Mouse (Mus musculus) neural tube, embryonic 15.5 days (tissue): ENCODE measurements around the gene Tbl1xr1. TPM values are rescaled to one million over a fixed set of nuclear protein-coding genes. Genes with fewer than 3 reads are reported as not detected.

Experiments used
- ATAC-seq: fragments of 200-750 bp; cut with Nextera tagmentation; 2 replicates; pipeline ENCODE4 v1.8.0; 2017; ENCODE audit warnings: mild to moderate bottlenecking, moderate TSS enrichment, moderate library complexity; ENCODE audit not compliant: low FRiP score
- H3K27ac ChIP-seq: fragments of 300-500 bp; sonication (generic); replicated peaks from 2 replicates; pipeline ENCODE4 v1.5.1; 2015; ENCODE audit warnings: mild to moderate bottlenecking, inconsistent platforms
- H3K27me3 ChIP-seq: fragments of 300-500 bp; sonication (generic); replicated peaks from 2 replicates; pipeline ENCODE4 v1.6.1; 2015; ENCODE audit warnings: inconsistent platforms
- H3K36me3 ChIP-seq: fragments of 300-500 bp; sonication (generic); 2 replicates; pipeline ENCODE4 v1.6.1; 2015; ENCODE audit warnings: inconsistent platforms
- H3K4me1 ChIP-seq: fragments of 300-500 bp; sonication (generic); 2 replicates; pipeline ENCODE4 v1.6.1; 2015; ENCODE audit warnings: inconsistent platforms
- H3K4me2 ChIP-seq: fragments of 300-500 bp; sonication (generic); 2 replicates; pipeline ENCODE4 v1.6.1; 2015; ENCODE audit warnings: inconsistent platforms, mild to moderate bottlenecking, moderate library complexity
- H3K4me3 ChIP-seq: fragments of 300-500 bp; sonication (generic); replicated peaks from 2 replicates; pipeline ENCODE4 v1.5.1; 2015; ENCODE audit warnings: mild to moderate bottlenecking, inconsistent platforms
- H3K9ac ChIP-seq: fragments of 300-500 bp; sonication (generic); replicated peaks from 2 replicates; pipeline ENCODE4 v1.6.1; 2015; ENCODE audit warnings: mild to moderate bottlenecking, inconsistent platforms
- H3K9me3 ChIP-seq: fragments of 300-500 bp; sonication (generic); replicated peaks from 2 replicates; pipeline ENCODE4 v1.6.1; 2016; ENCODE audit warnings: inconsistent platforms
- WGBS: fragments of 180-500 bp; shearing (Covaris S2); methylation state at CpG from one replicate; pipeline ENCODE4 v1.1.7; 2015; ENCODE audit warnings: mixed read lengths; 5-methylcytosine and 5-hydroxymethylcytosine counted together
- polyA plus RNA-seq: library from polyadenylated mRNA; unstranded; fragments of >200 nt; fragmentation: Nextera tagmentation; extraction: Ambion mirVana; gene quantifications from 2 replicates; pipeline ENCODE4 v1.2.1, GENCODE M21; 2015

Gene Tbl1xr1
- polyA plus RNA-seq, 1 experiment from 2014 or later, result 16.1 TPM

- no peak overlapping the region for H3K4me2 ChIP-seq
- no peaks in the 10 kb centered on the region for H3K36me3 ChIP-seq
- no peak overlapping the region for H3K4me3 ChIP-seq
- H3K27me3 ChIP-seq, result no peaks in the 10 kb centered on the region
- H3K9ac ChIP-seq, result no peak overlapping the region
- ATAC-seq, result no peak
- 79% methylated on average over 3 of the region's 3 CpGs for WGBS
- no peaks in the 10 kb centered on the region for H3K9me3 ChIP-seq
- H3K4me1 ChIP-seq, result peaks cover 12% of the 10 kb centered on the region
- H3K27ac ChIP-seq, result no peak overlapping the region
Measured at GRCm38 (mm10) chr3:22091266-22091550, 14.8 kb downstream of the Tbl1xr1 start.

GRCm38 (mm10) chr3:22091681-22092080 lies 15.2 kb downstream of the Tbl1xr1 start:
- H3K9me3 ChIP-seq, result no peaks in the 10 kb centered on the region

GRCm38 (mm10) chr3:22092784-22093183 lies 16.3 kb downstream of the Tbl1xr1 start:
- ATAC-seq, result no peak
- H3K4me1 ChIP-seq, result peaks cover 12% of the 10 kb centered on the region
- WGBS, result 86% methylated on average over 5 of the region's 5 CpGs
- no peaks in the 10 kb centered on the region for H3K9me3 ChIP-seq
- H3K27me3 ChIP-seq, result no peaks in the 10 kb centered on the region
- H3K4me2 ChIP-seq, result no peak overlapping the region
- H3K27ac ChIP-seq, result no peak overlapping the region
- H3K4me3 ChIP-seq, result no peak overlapping the region
- H3K9ac ChIP-seq, result no peak overlapping the region
- no peaks in the 10 kb centered on the region for H3K36me3 ChIP-seq

More at GRCm38 (mm10) chr3:22091681-22092080, 15.2 kb downstream of the Tbl1xr1 start:
- Histone ChIP-seq H3K9ac (no peak overlapping the region), H3K27me3 (no peaks in the 10 kb centered on the region), H3K36me3 (no peaks in the 10 kb centered on the region), H3K27ac (no peak overlapping the region), H3K4me3 (no peak overlapping the region), H3K4me1 (peaks cover 12% of the 10 kb centered on the region), H3K4me2 (no peak overlapping the region)
- no peak for ATAC-seq
- WGBS, result 90% methylated on average over 3 of the region's 3 CpGs

DNA sequence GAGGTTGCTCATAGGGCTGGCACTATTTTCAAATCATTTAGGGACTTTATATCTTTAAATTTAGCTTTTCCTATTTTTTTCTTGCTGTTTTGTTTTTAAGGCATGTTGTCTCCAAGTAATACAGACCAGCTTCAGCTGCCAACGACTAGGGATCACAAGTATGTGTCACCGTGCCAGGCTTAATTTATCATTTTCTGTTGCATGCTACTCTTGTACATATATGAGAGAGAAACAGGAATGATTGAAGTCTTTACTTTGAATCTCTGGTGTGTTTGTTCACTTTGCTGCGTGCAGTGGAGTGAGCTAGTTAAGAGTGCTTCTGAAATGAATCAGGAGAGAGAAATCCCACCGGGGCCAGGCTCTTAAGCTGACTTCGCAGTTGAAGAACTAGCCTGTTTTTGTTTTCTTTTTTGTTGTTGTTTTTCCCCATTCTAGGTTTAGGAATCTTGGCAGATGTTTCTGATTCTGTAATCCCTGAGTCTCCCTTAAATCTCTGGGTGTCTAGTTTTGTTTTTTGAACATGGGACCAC lies 27.6 kb downstream of the Tbl1xr1 start:
- WGBS, result 45% methylated on average over 5 of the region's 5 CpGs
- Histone ChIP-seq H3K4me3 (no peak overlapping the region), H3K9me3 (no peaks in the 10 kb centered on the region), H3K27me3 (no peaks in the 10 kb centered on the region), H3K4me2 (no peak overlapping the region), H3K9ac (no peak overlapping the region), H3K36me3 (no peaks in the 10 kb centered on the region), H3K27ac (no peak overlapping the region), H3K4me1 (peaks cover 26% of the 10 kb centered on the region)
- ATAC-seq, result no peak

GRCm38 (mm10) chr3:22105471-22105870 lies 29.0 kb downstream of the Tbl1xr1 start:
- no peaks in the 10 kb centered on the region for H3K9me3 ChIP-seq
- no peak for ATAC-seq
- peaks cover 21% of the 10 kb centered on the region for H3K4me1 ChIP-seq
- H3K36me3 ChIP-seq, result no peaks in the 10 kb centered on the region
- no peaks in the 10 kb centered on the region for H3K27me3 ChIP-seq
- WGBS, result 83% methylated on average over 6 of the region's 6 CpGs
- no peak overlapping the region for H3K4me2 ChIP-seq
- no peak overlapping the region for H3K4me3 ChIP-seq
- H3K27ac ChIP-seq, result no peak overlapping the region
- no peak overlapping the region for H3K9ac ChIP-seq

DNA sequence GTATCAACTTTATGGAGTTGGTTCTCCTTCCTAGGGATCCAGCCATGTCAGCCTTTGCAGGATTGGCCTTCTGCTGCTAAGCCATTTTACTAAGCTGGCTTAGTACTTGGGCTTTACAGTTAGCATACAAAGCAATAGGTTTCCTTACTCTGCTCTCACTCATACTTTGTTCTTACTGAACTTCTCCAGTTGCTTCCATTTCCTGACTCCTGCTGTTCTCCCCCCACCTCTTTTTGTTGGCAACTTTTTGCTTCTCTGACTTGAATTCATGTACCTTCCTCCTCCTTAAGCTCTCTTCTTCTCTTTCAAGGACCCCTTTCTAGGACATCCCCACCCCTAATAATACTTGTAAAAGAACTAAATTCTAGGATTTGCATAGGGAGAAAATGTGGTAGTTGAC lies 31.6 kb downstream of the Tbl1xr1 start:
- Histone ChIP-seq H3K36me3 (no peaks in the 10 kb centered on the region), H3K4me2 (no peak overlapping the region), H3K27ac (no peak overlapping the region), H3K4me3 (no peak overlapping the region), H3K4me1 (peaks cover 21% of the 10 kb centered on the region), H3K9ac (no peak overlapping the region), H3K27me3 (no peaks in the 10 kb centered on the region), H3K9me3 (no peaks in the 10 kb centered on the region)
- ATAC-seq, result no peak

DNA sequence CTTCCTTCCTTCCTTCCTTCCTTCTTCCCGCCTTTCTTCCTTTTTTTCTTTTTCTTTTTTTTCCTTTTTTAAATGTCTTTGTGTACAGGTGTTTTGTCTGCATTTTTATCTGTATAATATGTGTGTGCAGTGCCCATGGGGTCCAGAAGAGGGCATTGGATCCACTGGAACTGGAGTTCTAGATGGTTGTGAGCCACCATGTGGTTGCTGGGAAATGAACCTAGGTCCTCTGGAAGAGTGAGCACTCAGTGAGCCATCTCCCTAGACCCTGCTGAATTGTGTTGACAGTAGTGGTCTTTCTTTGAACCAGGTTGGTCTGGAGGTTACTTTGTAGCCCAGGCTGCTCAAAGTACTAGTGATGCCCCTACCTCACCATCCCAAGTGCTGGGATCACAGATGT lies 33.2 kb downstream of the Tbl1xr1 start:
- WGBS, result 87% methylated on average over 1 of the region's 1 CpGs
- Histone ChIP-seq H3K4me3 (no peak overlapping the region), H3K4me1 (peaks cover 12% of the 10 kb centered on the region), H3K4me2 (no peak overlapping the region), H3K27me3 (no peaks in the 10 kb centered on the region), H3K27ac (no peak overlapping the region), H3K36me3 (no peaks in the 10 kb centered on the region), H3K9me3 (no peaks in the 10 kb centered on the region), H3K9ac (no peak overlapping the region)
- no peak for ATAC-seq

- no peak overlapping the region for H3K4me2 ChIP-seq
Measured at GRCm38 (mm10) chr3:22113773-22114172, 37.3 kb downstream of the Tbl1xr1 start.

GRCm38 (mm10) chr3:22115221-22115620 lies 38.8 kb downstream of the Tbl1xr1 start:
- Histone ChIP-seq H3K4me2 (no peak overlapping the region), H3K9me3 (no peaks in the 10 kb centered on the region), H3K9ac (no peak overlapping the region), H3K27ac (no peak overlapping the region), H3K4me1 (peaks cover 8% of the 10 kb centered on the region), H3K36me3 (no peaks in the 10 kb centered on the region), H3K4me3 (no peak overlapping the region), H3K27me3 (no peaks in the 10 kb centered on the region)
- no peak; the same call in 1 of the 2 replicates for ATAC-seq
- WGBS, result 24% methylated on average over 2 of the region's 2 CpGs

More at GRCm38 (mm10) chr3:22113773-22114172, 37.3 kb downstream of the Tbl1xr1 start:
- WGBS, result 97% methylated on average over 4 of the region's 4 CpGs
- Histone ChIP-seq H3K4me3 (no peak overlapping the region), H3K9me3 (no peaks in the 10 kb centered on the region), H3K36me3 (no peaks in the 10 kb centered on the region), H3K27me3 (no peaks in the 10 kb centered on the region), H3K9ac (no peak overlapping the region), H3K4me1 (peaks cover 8% of the 10 kb centered on the region), H3K27ac (no peak overlapping the region)
- ATAC-seq, result no peak

GRCm38 (mm10) chr3:22115678-22116077 lies 39.2 kb downstream of the Tbl1xr1 start:
- no peak for ATAC-seq
- 90% methylated on average over 3 of the region's 3 CpGs for WGBS
- H3K27ac ChIP-seq, result no peak overlapping the region

DNA sequence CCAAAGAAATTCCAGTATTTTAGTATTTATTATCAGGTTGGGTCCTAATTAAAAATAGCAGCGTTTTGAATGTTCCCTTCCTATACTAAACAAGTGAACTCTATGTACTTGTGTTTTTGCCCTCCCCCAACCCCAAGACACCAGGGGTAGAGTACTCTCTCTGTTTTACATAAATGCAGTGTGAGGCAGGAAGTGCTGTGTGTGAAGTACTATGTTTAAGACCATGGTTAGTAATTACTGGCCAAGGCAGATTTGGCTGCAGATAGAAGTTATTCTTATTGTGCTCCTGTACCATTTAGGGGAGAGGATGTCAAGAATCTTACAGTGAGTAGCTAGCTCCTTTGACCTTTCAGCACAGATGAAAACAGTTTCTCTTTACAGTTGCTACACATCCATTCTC lies 39.7 kb downstream of the Tbl1xr1 start:
- Histone ChIP-seq H3K9ac (no peak overlapping the region), H3K4me3 (no peak overlapping the region), H3K36me3 (no peaks in the 10 kb centered on the region), H3K4me2 (no peak overlapping the region), H3K9me3 (no peaks in the 10 kb centered on the region), H3K4me1 (peaks cover 12% of the 10 kb centered on the region), H3K27me3 (no peaks in the 10 kb centered on the region), H3K27ac (no peak overlapping the region)
- no peak for ATAC-seq
- WGBS, result 80% methylated on average over 1 of the region's 1 CpGs

More at GRCm38 (mm10) chr3:22115678-22116077, 39.2 kb downstream of the Tbl1xr1 start:
- no peak overlapping the region for H3K4me3 ChIP-seq
- H3K9ac ChIP-seq, result no peak overlapping the region
- no peaks in the 10 kb centered on the region for H3K27me3 ChIP-seq
- H3K9me3 ChIP-seq, result no peaks in the 10 kb centered on the region
- no peak overlapping the region for H3K4me2 ChIP-seq
- no peaks in the 10 kb centered on the region for H3K36me3 ChIP-seq
- peaks cover 9% of the 10 kb centered on the region for H3K4me1 ChIP-seq

GRCm38 (mm10) chr3:22121741-22122140 lies 45.3 kb downstream of the Tbl1xr1 start:
- peaks cover 18% of the 10 kb centered on the region for H3K4me1 ChIP-seq
- WGBS, result 44% methylated on average over 3 of the region's 3 CpGs
- H3K4me2 ChIP-seq, result no peak overlapping the region
- H3K9ac ChIP-seq, result no peak overlapping the region
- ATAC-seq, result no peak
- H3K9me3 ChIP-seq, result no peaks in the 10 kb centered on the region
- no peaks in the 10 kb centered on the region for H3K36me3 ChIP-seq
- no peak overlapping the region for H3K4me3 ChIP-seq
- no peaks in the 10 kb centered on the region for H3K27me3 ChIP-seq
- H3K27ac ChIP-seq, result no peak overlapping the region

GRCm38 (mm10) chr3:22123145-22123544 lies 46.7 kb downstream of the Tbl1xr1 start:
- Histone ChIP-seq H3K4me2 (no peak overlapping the region), H3K4me3 (no peak overlapping the region), H3K9ac (no peak overlapping the region), H3K4me1 (peaks cover 18% of the 10 kb centered on the region), H3K9me3 (no peaks in the 10 kb centered on the region), H3K36me3 (no peaks in the 10 kb centered on the region), H3K27ac (no peak overlapping the region), H3K27me3 (no peaks in the 10 kb centered on the region)
- no peak for ATAC-seq
- 90% methylated on average over 2 of the region's 2 CpGs for WGBS
